Mouse (Mus musculus): ENCODE results near the gene Orai2. TPM values are rescaled to one million over a fixed set of nuclear protein-coding genes. Genes with fewer than 3 reads are reported as not detected.

Orai2 gene
- 12.0 and 12.4 TPM in 2 replicates for polyA plus RNA-seq (2014; fragmentation: Nextera tagmentation; extraction: Ambion mirVana)

DNA sequence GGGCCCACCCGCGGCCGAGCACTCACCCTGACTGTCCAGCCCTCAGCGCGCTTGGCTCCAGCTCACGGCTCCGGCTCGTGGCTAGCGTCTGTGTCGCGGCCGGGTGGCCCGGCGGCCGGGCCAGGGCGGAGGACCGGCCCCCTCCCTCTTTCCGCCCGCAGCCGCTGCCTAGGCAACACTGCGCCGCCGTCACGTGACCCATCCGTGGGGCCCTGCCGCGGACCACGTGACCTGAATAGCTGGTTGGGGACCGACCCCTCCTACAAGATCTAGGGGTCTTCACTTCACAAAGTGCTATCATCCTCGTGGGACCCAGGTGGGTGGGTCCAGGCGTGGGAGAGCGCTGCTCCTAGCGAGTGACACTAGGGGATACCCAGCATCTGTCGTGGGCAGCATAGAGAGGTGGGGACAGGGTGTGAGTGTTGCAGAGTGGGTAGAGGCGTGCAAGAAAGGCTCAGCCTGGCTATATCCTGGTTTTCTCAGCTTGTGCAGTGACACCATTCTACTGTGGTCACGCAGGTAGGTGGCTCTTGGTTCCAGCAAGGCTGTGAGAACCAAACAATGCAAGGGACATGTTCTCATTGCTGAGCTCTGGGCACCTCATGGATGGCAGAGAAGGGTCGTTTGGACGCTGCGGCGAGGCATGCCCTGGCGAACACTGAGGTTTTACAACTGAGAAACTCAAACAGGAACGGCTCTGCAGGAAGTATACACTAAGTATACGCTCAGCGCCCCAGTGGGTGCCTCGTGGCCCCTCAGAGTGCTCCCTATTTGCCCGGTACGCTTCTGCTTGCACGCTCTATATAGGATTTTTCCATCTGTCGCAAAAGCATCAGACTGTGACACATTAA lies at the start of gene Orai2:
Gene Orai2 (minus strand): TSS at position 202 of the 851 bp plus-strand sequence.
- DNase-seq (ENCODE audit: low spot score) (peak; percentile 87), ATAC-seq (ENCODE audit: low read depth) (peak; percentile 84)
- Histone ChIP-seq H3K9ac (ENCODE audit: low read depth, low read length) (peak within 1 kb of the TSS; percentile 73), H3K9me3 (ENCODE audit: control insufficient read depth, low read length) (0 out of 2 replicates have a peak, but pooled peaks cover 6% of the 10 kb centered on the region), H3K27ac (replicated peaks; ENCODE audit: low read depth, low read length) (peak within 1 kb of the TSS; percentile 42), H3K4me2 (ENCODE audit: low read depth, low read length) (peak within 1 kb of the TSS; percentile 98), H3K4me1 (ENCODE audit: control insufficient read depth, insufficient read depth, low read length) (peaks cover 7% of the 10 kb centered on the region), H3K36me3 (ENCODE audit: control insufficient read depth, insufficient read depth, low read length) (peaks cover 7% of the 10 kb centered on the region; the same call in 1 of the 2 replicates), H3K4me3 (ENCODE audit: low read depth, low read length) (peak within 1 kb of the TSS; percentile 59), H3K27me3 (replicated peaks; ENCODE audit: control insufficient read depth, insufficient read depth, low read length) (no peaks in the 10 kb centered on the region)
- 10% methylated on average over 22 of the region's 49 CpGs for WGBS

DNA sequence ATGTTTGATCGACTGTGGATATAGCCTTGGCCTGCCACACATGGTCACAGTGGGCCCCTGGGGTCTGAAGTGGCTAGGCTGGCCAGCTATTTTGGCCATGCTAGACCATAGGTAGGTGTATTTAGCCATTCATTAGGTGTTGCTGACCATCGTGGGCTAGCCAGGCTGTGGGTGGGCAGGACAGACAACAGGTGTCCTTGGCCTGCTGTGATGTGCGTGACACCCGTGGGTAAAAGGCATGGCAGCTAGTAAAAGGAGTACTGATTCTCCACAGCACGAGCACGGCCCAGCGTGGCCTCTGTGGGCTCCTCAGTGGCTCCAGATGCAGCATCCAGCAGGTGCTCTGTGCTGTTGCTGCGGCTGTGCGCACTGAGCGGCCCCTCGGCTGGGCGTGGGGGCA lies 48.1 kb upstream of the Orai2 start:
- Histone ChIP-seq H3K9ac (ENCODE audit: low read depth, low read length) (no peak overlapping the region), H3K4me1 (ENCODE audit: control insufficient read depth, insufficient read depth, low read length) (no peaks in the 10 kb centered on the region), H3K9me3 (ENCODE audit: control insufficient read depth, low read length) (0 out of 2 replicates have a peak, but pooled peaks cover 3% of the 10 kb centered on the region), H3K4me2 (ENCODE audit: low read depth, low read length) (no peak overlapping the region), H3K27me3 (replicated peaks; ENCODE audit: control insufficient read depth, insufficient read depth, low read length) (no peaks in the 10 kb centered on the region), H3K27ac (replicated peaks; ENCODE audit: low read depth, low read length) (no peak overlapping the region), H3K36me3 (ENCODE audit: control insufficient read depth, insufficient read depth, low read length) (0 out of 2 replicates have a peak, but pooled peaks cover 11% of the 10 kb centered on the region), H3K4me3 (ENCODE audit: low read depth, low read length) (no peak overlapping the region)
- ATAC-seq (ENCODE audit: low read depth): no peak
- no peak for DNase-seq (ENCODE audit: low spot score)
- WGBS: 83% methylated on average over 10 of the region's 12 CpGs

DNA sequence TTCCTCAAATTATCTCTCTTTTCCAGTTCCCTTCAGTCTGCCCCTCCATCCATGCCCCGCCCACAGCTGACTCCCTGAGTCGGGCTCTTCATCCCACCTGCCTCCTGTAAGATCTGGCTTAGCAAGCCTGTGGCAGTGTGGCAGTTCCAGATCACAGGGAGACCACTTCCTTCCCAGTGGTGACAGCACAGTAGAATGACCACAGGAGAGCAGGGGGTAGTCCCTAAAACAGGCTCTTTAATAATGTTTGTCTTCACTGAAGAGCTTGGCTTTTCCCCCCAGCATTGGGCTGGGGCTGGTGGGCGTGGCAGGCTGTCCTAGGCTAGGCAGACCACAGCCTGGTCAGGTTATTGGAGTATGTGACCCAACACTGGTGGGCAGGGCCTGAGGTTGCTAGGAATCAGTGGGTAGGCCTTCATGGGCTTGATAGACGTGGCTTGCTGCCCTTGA lies 47.4 kb upstream of the Orai2 start:
- Histone ChIP-seq H3K4me1 (ENCODE audit: control insufficient read depth, insufficient read depth, low read length) (no peaks in the 10 kb centered on the region), H3K27ac (replicated peaks; ENCODE audit: low read depth, low read length) (no peak overlapping the region), H3K36me3 (ENCODE audit: control insufficient read depth, insufficient read depth, low read length) (0 out of 2 replicates have a peak, but pooled peaks cover 9% of the 10 kb centered on the region), H3K4me3 (ENCODE audit: low read depth, low read length) (no peak overlapping the region), H3K4me2 (ENCODE audit: low read depth, low read length) (no peak overlapping the region), H3K9me3 (ENCODE audit: control insufficient read depth, low read length) (0 out of 2 replicates have a peak, but pooled peaks cover 3% of the 10 kb centered on the region), H3K9ac (ENCODE audit: low read depth, low read length) (no peak overlapping the region), H3K27me3 (replicated peaks; ENCODE audit: control insufficient read depth, insufficient read depth, low read length) (no peaks in the 10 kb centered on the region)
- ATAC-seq (ENCODE audit: low read depth): no peak
- no peak for DNase-seq (ENCODE audit: low spot score)
- 65% methylated on average over 4 of the region's 4 CpGs for WGBS

DNA sequence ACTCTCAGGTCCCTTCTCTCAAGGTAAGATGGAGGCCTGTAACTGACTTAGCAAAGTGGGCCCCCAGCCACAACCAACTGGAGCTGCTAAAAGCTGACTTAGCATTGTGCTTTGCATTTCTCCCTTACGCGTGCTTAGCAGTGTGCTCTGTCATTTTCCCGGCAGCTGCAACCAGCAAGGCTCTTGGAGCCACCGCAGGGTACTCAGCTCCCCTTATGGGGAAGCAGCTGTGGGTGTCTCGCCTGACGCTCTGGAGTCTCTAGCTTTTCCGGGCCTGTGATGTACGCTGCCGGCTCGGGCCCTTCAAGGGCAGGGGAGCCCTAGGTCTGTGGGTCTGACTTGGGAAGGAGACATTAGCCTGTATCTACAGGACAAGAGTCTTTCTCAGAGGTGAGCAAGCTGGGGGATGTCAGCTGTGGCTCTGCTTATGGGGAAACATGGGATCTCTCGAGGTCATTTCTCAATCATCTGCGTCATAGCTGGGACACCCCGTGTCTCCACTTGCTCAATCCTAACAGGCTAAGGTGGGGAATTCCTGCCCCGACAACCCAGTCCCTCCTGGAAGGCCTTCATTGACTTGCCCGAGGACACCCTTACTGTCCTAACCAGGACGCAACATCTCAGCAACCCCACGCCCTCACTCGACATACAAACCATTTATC lies 46.6 kb upstream of the Orai2 start:
- Histone ChIP-seq H3K9ac (ENCODE audit: low read depth, low read length) (no peak overlapping the region), H3K9me3 (ENCODE audit: control insufficient read depth, low read length) (0 out of 2 replicates have a peak, but pooled peaks cover 3% of the 10 kb centered on the region), H3K27me3 (replicated peaks; ENCODE audit: control insufficient read depth, insufficient read depth, low read length) (no peaks in the 10 kb centered on the region), H3K4me1 (ENCODE audit: control insufficient read depth, insufficient read depth, low read length) (no peaks in the 10 kb centered on the region), H3K4me2 (ENCODE audit: low read depth, low read length) (no peak overlapping the region), H3K36me3 (ENCODE audit: control insufficient read depth, insufficient read depth, low read length) (0 out of 2 replicates have a peak, but pooled peaks cover 9% of the 10 kb centered on the region), H3K4me3 (ENCODE audit: low read depth, low read length) (no peak overlapping the region), H3K27ac (replicated peaks; ENCODE audit: low read depth, low read length) (no peak overlapping the region; the same call in 1 of the 2 replicates)
- WGBS: 81% methylated on average over 18 of the region's 18 CpGs
- DNase-seq (ENCODE audit: low spot score) (peak; percentile 57), ATAC-seq (ENCODE audit: low read depth) (peak; percentile 58; the same call in 1 of the 2 replicates)

DNA sequence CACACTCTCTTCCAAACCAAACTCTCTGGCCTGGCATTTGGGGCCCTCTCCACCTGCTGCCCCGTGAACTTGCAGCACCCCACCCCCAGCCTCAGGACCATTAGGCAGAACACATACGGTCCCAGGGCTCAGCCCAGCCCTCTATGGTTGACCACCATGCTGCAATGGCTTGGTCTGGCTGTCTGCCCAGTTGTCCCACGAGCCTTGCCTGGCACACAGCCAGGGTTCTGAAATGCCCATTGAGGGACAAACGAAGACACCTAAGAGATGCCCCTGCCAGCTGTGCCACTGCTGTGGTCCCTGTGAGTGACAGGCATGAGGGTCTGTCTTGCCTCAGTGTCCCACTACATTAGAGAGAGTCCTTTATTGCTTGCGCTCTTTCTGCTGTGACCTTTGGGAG lies 45.4 kb upstream of the Orai2 start:
- H3K4me3 ChIP-seq (ENCODE audit: low read depth, low read length): no peak overlapping the region
- 75% methylated on average over 5 of the region's 5 CpGs for WGBS
- no peaks in the 10 kb centered on the region for H3K27me3 ChIP-seq (replicated peaks; ENCODE audit: control insufficient read depth, insufficient read depth, low read length)
- no peak overlapping the region for H3K27ac ChIP-seq (replicated peaks; ENCODE audit: low read depth, low read length)
- no peaks in the 10 kb centered on the region for H3K4me1 ChIP-seq (ENCODE audit: control insufficient read depth, insufficient read depth, low read length)
- DNase-seq (ENCODE audit: low spot score) (no peak), ATAC-seq (ENCODE audit: low read depth) (no peak)
- H3K9me3 ChIP-seq (ENCODE audit: control insufficient read depth, low read length): 0 out of 2 replicates have a peak, but pooled peaks cover 3% of the 10 kb centered on the region
- no peak overlapping the region for H3K4me2 ChIP-seq (ENCODE audit: low read depth, low read length)
- no peak overlapping the region for H3K9ac ChIP-seq (ENCODE audit: low read depth, low read length)
- 0 out of 2 replicates have a peak, but pooled peaks cover 9% of the 10 kb centered on the region for H3K36me3 ChIP-seq (ENCODE audit: control insufficient read depth, insufficient read depth, low read length)

DNA sequence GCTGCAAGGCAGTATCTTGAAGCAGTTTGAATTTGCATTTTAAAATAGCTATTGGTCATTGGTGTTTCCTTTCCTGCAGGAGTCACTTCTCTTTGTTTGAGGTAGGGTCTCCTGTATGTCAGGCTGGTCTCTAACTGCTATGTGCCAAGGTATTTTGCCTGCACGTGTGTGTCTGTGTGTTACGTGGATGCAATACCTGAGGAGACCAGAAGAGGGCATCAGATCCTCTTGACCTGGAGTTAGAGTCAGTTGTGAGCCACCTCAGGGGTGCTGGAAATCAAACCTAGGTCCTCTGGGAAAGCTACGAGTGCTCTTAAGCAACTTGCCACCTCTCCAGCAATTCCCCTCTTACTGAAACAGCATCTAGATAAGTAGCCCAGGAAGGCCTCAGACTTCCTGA lies 44.7 kb upstream of the Orai2 start:
- H3K9me3 ChIP-seq (ENCODE audit: control insufficient read depth, low read length): 0 out of 2 replicates have a peak, but pooled peaks cover 3% of the 10 kb centered on the region
- H3K27me3 ChIP-seq (replicated peaks; ENCODE audit: control insufficient read depth, insufficient read depth, low read length): no peaks in the 10 kb centered on the region
- ATAC-seq (ENCODE audit: low read depth) (no peak), DNase-seq (ENCODE audit: low spot score) (no peak)
- no peaks in the 10 kb centered on the region for H3K4me1 ChIP-seq (ENCODE audit: control insufficient read depth, insufficient read depth, low read length)
- H3K27ac ChIP-seq (replicated peaks; ENCODE audit: low read depth, low read length): no peak overlapping the region
- H3K36me3 ChIP-seq (ENCODE audit: control insufficient read depth, insufficient read depth, low read length): 0 out of 2 replicates have a peak, but pooled peaks cover 9% of the 10 kb centered on the region
- H3K9ac ChIP-seq (ENCODE audit: low read depth, low read length): no peak overlapping the region
- H3K4me3 ChIP-seq (ENCODE audit: low read depth, low read length): no peak overlapping the region
- no peak overlapping the region for H3K4me2 ChIP-seq (ENCODE audit: low read depth, low read length)
- WGBS: 86% methylated on average over 3 of the region's 3 CpGs

DNA sequence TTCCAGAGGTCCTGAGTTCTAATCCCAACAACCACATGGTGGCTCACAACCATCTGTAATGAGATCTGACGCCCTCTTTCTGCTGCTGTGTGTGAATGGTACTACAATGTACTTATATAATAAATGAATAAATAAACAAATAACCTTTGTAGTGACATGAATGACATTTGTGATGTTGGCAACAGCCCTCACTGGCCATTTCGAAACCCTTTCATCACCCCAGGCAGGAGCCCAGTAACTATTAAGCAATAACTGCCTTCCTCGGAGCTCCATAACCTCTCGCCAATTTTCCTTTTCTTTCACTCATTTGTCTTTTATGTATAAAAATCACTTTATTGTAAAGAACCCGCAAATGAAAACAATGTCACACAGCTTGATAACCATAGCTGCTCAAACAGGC lies 43.2 kb upstream of the Orai2 start:
- Histone ChIP-seq H3K27ac (replicated peaks; ENCODE audit: low read depth, low read length) (no peak overlapping the region), H3K36me3 (ENCODE audit: control insufficient read depth, insufficient read depth, low read length) (0 out of 2 replicates have a peak, but pooled peaks cover 3% of the 10 kb centered on the region), H3K27me3 (replicated peaks; ENCODE audit: control insufficient read depth, insufficient read depth, low read length) (no peaks in the 10 kb centered on the region), H3K9ac (ENCODE audit: low read depth, low read length) (no peak overlapping the region), H3K4me3 (ENCODE audit: low read depth, low read length) (no peak overlapping the region), H3K9me3 (ENCODE audit: control insufficient read depth, low read length) (0 out of 2 replicates have a peak, but pooled peaks cover 3% of the 10 kb centered on the region), H3K4me1 (ENCODE audit: control insufficient read depth, insufficient read depth, low read length) (no peaks in the 10 kb centered on the region), H3K4me2 (ENCODE audit: low read depth, low read length) (no peak overlapping the region)
- ATAC-seq (ENCODE audit: low read depth): no peak
- WGBS: 82% methylated on average over 5 of the region's 5 CpGs
- no peak for DNase-seq (ENCODE audit: low spot score)

DNA sequence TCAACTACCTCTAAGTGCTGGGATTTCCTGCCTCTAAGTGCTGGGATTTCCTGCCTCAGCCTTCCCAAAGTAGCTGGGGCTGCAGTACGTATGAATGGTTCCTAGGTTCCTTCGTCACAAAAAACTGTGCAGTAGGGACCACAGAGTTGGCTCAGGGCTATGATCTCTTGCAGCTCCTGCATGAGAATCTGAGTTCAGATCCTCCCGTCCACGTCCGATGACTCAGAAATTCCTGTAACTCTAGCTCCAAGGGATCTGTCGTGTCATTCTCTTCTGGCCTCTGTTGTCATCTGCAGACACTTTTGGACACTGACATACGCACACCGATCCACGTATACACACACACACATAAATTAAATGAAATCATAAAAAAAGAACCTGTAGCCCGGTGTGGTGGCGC lies 42.2 kb upstream of the Orai2 start:
- Histone ChIP-seq H3K27ac (replicated peaks; ENCODE audit: low read depth, low read length) (no peak overlapping the region), H3K9me3 (ENCODE audit: control insufficient read depth, low read length) (0 out of 2 replicates have a peak, but pooled peaks cover 3% of the 10 kb centered on the region), H3K4me2 (ENCODE audit: low read depth, low read length) (no peak overlapping the region), H3K36me3 (ENCODE audit: control insufficient read depth, insufficient read depth, low read length) (no peaks in the 10 kb centered on the region), H3K27me3 (replicated peaks; ENCODE audit: control insufficient read depth, insufficient read depth, low read length) (no peaks in the 10 kb centered on the region), H3K9ac (ENCODE audit: low read depth, low read length) (no peak overlapping the region), H3K4me3 (ENCODE audit: low read depth, low read length) (no peak overlapping the region), H3K4me1 (ENCODE audit: control insufficient read depth, insufficient read depth, low read length) (no peaks in the 10 kb centered on the region)
- ATAC-seq (ENCODE audit: low read depth): no peak
- DNase-seq (ENCODE audit: low spot score): no peak
- WGBS: 90% methylated on average over 11 of the region's 11 CpGs
